Mouse (Mus musculus) testis, postnatal 14 days (tissue): Measurements from ENCODE around the gene Ncapd2.

ENCODE experiments used
- DNase-seq: peaks from one replicate; pipeline ENCODE4 v3.0.0; 2021; ENCODE audit warnings: low spot score

Ncapd2 gene

DNA sequence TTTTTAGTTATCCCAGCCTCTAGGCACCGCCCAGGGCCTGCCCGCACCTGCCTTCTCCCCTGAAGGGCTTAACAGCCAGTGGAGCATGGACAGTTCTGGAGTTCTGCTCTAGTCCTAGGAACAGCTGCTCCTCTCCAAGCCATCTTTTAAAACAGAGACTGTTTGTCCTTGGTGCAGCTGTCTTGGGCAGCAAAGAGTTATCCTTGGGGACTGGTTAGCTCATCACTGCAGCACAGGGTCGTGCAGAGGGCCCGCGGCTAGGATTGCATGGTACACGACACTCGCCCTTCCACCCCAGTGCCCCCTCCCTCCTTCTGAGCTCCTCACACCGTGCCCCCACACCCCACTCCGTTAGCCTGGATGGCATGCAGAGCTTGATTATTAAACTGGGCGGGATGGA is 44.2 kb downstream of the Ncapd2 start:
- no peak for DNase-seq

DNA sequence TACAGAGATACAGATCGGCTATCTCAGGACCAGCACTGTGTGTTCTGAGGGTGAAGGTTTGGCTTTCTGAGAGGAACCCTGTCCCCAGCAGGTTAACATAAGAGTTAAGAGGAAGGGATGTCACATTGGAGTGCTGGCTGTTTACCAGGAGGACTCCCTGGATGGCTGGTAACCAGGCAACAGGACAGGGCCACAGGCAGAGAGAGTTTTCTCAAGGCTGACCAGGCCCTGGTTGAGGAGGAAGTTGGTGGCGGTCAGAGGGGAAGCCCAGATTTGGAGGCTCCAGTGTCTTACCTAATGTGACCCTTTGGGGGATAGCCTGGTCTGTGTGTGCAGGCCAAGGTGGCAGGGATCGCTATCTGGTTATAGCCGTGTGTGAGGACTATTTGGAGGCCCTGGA is 44.7 kb downstream of the Ncapd2 start:
- peak; percentile 61 for DNase-seq

GRCm38 (mm10) chr6:125146148-125146547 is 45.4 kb downstream of the Ncapd2 start:
- no peak for DNase-seq

GRCm38 (mm10) chr6:125145479-125145951 is 46.0 kb downstream of the Ncapd2 start:
- no peak for DNase-seq

GRCm38 (mm10) chr6:125145001-125145400 is 46.5 kb downstream of the Ncapd2 start, which contains the start of gene Iffo1:
Iffo1 (plus strand) TSS chr6:125145241.
- DNase-seq, result peak; percentile 90

DNA sequence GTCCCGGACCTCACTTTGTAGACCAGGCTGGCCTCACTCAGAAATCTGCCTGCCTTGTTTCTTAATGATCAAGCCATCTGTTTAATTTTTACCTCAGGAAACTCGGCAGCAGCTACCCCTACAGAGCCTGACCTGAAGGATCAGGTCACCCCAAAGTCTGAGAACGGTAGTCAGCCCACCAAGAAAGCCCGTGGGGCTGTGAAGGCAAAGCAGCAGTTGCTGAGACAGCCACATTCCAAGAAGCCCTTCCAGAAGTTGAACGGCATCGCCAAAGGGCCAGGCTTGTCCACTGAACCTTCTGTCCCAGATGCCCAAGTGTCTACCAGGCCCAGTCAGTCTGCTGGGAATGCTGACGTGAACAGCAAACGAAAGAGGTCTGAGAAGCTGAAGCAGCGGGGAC is 47.6 kb downstream of the Ncapd2 start:
- DNase-seq, result no peak

- DNase-seq, result no peak
Observed at GRCm38 (mm10) chr6:125143128-125143527, 48.4 kb downstream of the Ncapd2 start.

DNA sequence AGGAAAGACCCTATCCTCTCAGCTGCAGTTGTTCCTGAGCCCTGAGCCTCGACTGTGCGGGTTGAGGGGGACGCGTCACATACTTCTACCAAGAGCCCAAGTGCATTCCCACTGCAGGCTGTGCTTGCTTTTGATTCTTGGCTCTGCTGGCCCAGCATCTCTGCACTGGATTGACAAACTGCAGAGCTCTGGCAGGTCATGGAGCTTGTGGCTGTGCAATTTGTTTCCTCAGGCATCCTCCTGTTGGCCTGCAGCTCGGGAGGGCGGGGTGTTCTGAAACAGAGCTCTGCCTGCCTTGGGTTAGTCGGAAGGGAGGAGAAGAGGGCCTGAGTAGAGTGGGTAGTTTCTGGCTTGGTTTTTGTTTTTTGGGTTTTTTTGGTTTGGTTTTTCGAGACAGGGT is 49.1 kb downstream of the Ncapd2 start:
- DNase-seq, result no peak

- DNase-seq, result no peak
Observed at GRCm38 (mm10) chr6:125139747-125140146, 51.8 kb downstream of the Ncapd2 start.

DNA sequence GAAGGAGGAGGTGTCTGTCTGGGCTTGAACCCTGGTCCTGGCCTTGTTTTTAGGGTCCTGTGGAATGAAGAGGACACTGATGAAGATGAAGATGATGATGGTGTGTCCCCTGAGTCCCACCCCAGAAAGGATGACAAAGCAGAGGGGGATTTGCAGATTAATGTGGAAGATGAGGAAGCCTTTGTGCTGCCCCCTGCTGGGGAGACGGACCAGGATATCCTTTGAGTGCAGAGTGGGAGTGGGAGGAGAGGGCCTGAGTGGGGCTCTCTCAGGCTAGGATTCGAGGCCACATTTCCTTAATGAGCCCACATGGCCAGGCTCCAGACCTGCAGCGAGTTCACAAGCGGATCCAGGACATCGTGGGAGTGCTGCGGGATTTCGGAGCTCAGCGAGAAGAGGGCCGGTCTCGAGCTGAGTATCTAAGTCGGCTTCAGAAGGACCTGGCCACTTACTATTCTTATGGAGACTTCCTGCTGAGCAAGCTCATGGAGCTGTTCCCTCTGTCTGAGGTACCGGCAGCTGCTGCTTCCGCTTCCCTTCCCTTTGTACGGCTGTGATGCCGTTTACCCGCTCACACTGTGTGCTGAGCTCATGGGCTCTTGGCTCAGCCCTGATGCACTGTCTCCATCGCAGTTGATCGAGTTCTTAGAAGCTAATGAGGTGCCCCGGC is 54.4 kb downstream of the Ncapd2 start:
- DNase-seq, result no peak

GRCm38 (mm10) chr6:125132470-125132869 is 59.0 kb downstream of the Ncapd2 start:
- no peak for DNase-seq

DNA sequence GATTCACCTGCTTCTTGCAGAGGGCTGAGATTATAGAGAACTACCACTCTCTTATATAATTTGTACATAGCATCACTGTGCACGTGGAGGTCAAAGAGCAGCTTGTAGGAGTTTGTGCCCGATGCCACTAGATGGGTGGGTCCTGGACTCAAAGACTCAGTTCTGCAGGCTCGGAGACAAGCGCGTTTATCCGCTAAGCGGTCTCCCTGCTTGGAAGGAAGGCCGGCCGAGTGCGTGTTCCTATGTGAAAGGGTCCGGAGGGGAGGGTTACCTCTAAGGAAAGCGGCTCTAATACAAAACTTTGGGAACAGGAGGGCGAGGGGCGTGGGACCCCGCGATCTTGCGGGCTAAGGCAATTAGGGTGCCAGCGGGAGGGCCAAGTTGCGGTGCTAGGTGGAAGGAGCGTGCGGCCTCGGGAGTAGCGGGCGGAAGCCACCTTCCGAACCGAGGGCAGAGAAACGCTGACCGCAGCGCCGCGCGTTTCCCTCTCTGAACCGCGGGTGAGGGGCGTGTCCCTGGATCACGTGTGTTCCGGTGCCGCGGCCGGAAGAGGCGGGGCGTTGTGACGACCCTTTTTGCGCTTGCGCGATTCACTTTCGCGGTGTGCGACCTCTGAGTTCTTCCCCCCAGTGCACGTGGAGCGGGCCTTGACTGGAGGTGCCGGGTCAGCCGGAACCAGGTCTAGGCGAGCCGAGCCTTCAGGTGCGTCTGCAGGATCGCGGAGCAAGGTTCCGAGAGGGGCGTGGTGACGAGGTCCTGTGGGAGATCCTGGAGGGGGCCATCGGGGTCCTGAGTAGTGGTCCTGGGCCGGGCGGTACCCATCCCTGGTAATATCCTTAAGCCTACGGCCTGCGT is 60.0 kb downstream of the Ncapd2 start, which contains the start of gene Nop2:
Nop2 (plus strand) TSS at position 608 of the 855 bp plus-strand sequence.
- peak; percentile 92 for DNase-seq

GRCm38 (mm10) chr6:125129710-125130402 is 61.6 kb downstream of the Ncapd2 start:
- no peak for DNase-seq

DNA sequence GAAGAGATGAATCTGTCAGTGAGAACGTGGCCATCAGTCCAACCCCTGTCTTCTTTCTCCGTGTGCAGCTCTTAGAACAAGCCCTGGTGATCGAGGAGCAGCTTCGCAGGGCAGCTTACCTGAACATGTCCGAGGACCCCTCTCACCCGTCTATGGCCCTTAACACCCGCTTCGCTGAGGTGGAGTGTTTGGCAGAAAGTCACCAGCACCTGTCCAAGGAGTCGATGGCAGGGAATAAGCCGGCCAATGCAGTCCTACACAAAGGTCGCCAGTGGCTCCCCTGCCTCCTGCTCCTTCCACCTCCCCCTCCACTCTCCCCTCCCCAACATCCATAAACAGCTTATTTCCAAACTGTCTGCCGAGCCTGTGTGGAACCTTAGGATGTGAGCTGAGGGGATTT is 62.8 kb downstream of the Ncapd2 start:
- DNase-seq, result no peak

DNA sequence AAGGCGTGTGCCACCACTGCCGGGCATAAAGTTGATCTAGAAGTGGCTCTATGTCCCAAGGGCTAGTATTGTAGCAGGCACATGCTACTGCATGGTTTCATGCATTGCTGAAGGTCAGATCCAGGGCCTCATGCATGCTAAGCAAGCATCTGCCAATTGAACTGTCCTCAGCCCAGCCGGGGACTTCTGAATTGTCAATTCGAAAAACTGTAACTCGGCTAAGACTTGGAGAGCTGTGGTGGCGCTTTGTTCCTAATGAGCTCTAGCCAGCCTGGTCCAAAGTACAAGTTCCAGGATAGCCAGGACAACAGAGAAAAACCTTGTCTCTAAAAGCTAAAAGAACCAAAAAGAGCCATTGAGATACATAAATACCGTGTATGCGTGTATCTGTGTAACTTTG is 72.1 kb downstream of the Ncapd2 start:
- no peak for DNase-seq
